Mouse (Mus musculus) telencephalon, adult 2 months (tissue): ENCODE results near the gene 4930438A08Rik.
"Not testable (repeated sequence)": the region's sequence is repeated elsewhere in the genome, so short reads cannot be mapped to it uniquely, and the experiment has no call there.

Experiments
- DNase-seq: peaks from one replicate; pipeline ENCODE4 v3.0.0-alpha.2; 2011; ENCODE audit warnings: low read depth, low spot score

4930438A08Rik gene

GRCm38 (mm10) chr11:58274572-58274971 is at the start of gene 4930438A08Rik:
Gene 4930438A08Rik (plus strand): TSS chr11:58274799.
- no peak for DNase-seq

- not testable (repeated sequence) for DNase-seq
Measured at GRCm38 (mm10) chr11:58224872-58225271, 49.7 kb upstream of the 4930438A08Rik start.

- peak; percentile 23 for DNase-seq
Measured at GRCm38 (mm10) chr11:58225655-58226054, 48.9 kb upstream of the 4930438A08Rik start.

GRCm38 (mm10) chr11:58226425-58226824 is 48.2 kb upstream of the 4930438A08Rik start:
- no peak for DNase-seq

- DNase-seq = not testable (repeated sequence)
Measured at GRCm38 (mm10) chr11:58228021-58228420, 46.6 kb upstream of the 4930438A08Rik start.

- DNase-seq = no peak
Measured at GRCm38 (mm10) chr11:58230396-58230910, 44.1 kb upstream of the 4930438A08Rik start.

- no peak for DNase-seq
Measured at GRCm38 (mm10) chr11:58231156-58231555, 43.4 kb upstream of the 4930438A08Rik start.

- not testable (repeated sequence) for DNase-seq
Measured at GRCm38 (mm10) chr11:58234551-58234950, 40.0 kb upstream of the 4930438A08Rik start.

GRCm38 (mm10) chr11:58235152-58235551 is 39.4 kb upstream of the 4930438A08Rik start:
- DNase-seq = no peak

GRCm38 (mm10) chr11:58238840-58239791 is 35.5 kb upstream of the 4930438A08Rik start:
- no peak for DNase-seq

GRCm38 (mm10) chr11:58247294-58247693 is 27.3 kb upstream of the 4930438A08Rik start:
- DNase-seq = no peak

- DNase-seq = no peak
Measured at GRCm38 (mm10) chr11:58249203-58249981, 25.2 kb upstream of the 4930438A08Rik start.

GRCm38 (mm10) chr11:58250550-58250949 is 24.0 kb upstream of the 4930438A08Rik start:
- DNase-seq = no peak

GRCm38 (mm10) chr11:58254411-58254810 is 20.2 kb upstream of the 4930438A08Rik start:
- peak; percentile 19 for DNase-seq

GRCm38 (mm10) chr11:58257816-58258215 is 16.8 kb upstream of the 4930438A08Rik start:
- DNase-seq = no peak

GRCm38 (mm10) chr11:58260156-58260555 is 14.4 kb upstream of the 4930438A08Rik start:
- DNase-seq = no peak

GRCm38 (mm10) chr11:58261826-58262225 is 12.8 kb upstream of the 4930438A08Rik start:
- no peak for DNase-seq

GRCm38 (mm10) chr11:58262336-58262735 is 12.3 kb upstream of the 4930438A08Rik start:
- DNase-seq = no peak

- DNase-seq = no peak
Measured at GRCm38 (mm10) chr11:58263516-58263915, 11.1 kb upstream of the 4930438A08Rik start.

GRCm38 (mm10) chr11:58264546-58264945 is 10.1 kb upstream of the 4930438A08Rik start:
- DNase-seq = no peak

- no peak for DNase-seq
Measured at GRCm38 (mm10) chr11:58268285-58268684, 6.3 kb upstream of the 4930438A08Rik start.

GRCm38 (mm10) chr11:58275756-58276155 is 1.2 kb downstream of the 4930438A08Rik start:
- no peak for DNase-seq
